Mouse (Mus musculus) testis, adult 2 months (tissue): ENCODE measurements around the gene Cct5.

Experiments
- CTCF ChIP-seq: fragments of 200-500 bp; IDR thresholded peaks from 2 replicates; pipeline ENCODE4 v1.5.1; 2012; ENCODE audit warnings: low read depth, mild to moderate bottlenecking, inconsistent platforms, low read length, moderate library complexity; ENCODE audit not compliant: control insufficient read depth, insufficient read depth, insufficient replicate concordance
- POLR2A ChIP-seq: fragments of 200-500 bp; IDR thresholded peaks from 2 replicates; pipeline ENCODE4 v1.6.1; 2012; ENCODE audit warnings: low read depth, mild to moderate bottlenecking, inconsistent platforms, low read length, moderate library complexity; ENCODE audit not compliant: control insufficient read depth

GRCm38 (mm10) chr15:31565786-31566185, 35.8 kb downstream of the Cct5 start:
- TF ChIP-seq POLR2A (no peak), CTCF (no peak)
